Mouse (Mus musculus) fat pad, adult 2 months (tissue): ENCODE results near the gene Zwilch.

Experiments
- DNase-seq: peaks from one replicate; pipeline ENCODE4 v3.0.0-alpha.2; 2011; ENCODE audit warnings: low read depth, low spot score; ENCODE audit errors: extremely low read depth

The Zwilch gene

GRCm38 (mm10) chr9:64114646-64115045, 58.3 kb downstream of the Zwilch start:
- DNase-seq = no peak

- DNase-seq = no peak
Observed at GRCm38 (mm10) chr9:64110502-64110901, 62.4 kb downstream of the Zwilch start.

GRCm38 (mm10) chr9:64105301-64105700, 67.6 kb downstream of the Zwilch start:
- DNase-seq = no peak

- no peak for DNase-seq
Observed at GRCm38 (mm10) chr9:64100442-64100841, 72.5 kb downstream of the Zwilch start.

GRCm38 (mm10) chr9:64098282-64098681, 74.6 kb downstream of the Zwilch start:
- no peak for DNase-seq

- DNase-seq = no peak
Observed at GRCm38 (mm10) chr9:64094083-64094482, 78.8 kb downstream of the Zwilch start.

- no peak for DNase-seq
Observed at GRCm38 (mm10) chr9:64089004-64089403, 83.9 kb downstream of the Zwilch start.

- DNase-seq = no peak
Observed at GRCm38 (mm10) chr9:64088346-64088745, 84.6 kb downstream of the Zwilch start.

- DNase-seq = no peak
Observed at GRCm38 (mm10) chr9:64087461-64088235, 85.3 kb downstream of the Zwilch start.
